Mouse (Mus musculus) E14TG2a.4 (cell line): ENCODE measurements around the gene Srpx.

Source experiments
- CTCF ChIP-seq: conservative IDR thresholded peaks from 2 replicates; pipeline ENCODE4 v1.5.1; 2014; ENCODE audit warnings: low read length
- POU5F1 ChIP-seq: IDR thresholded peaks from 2 replicates; pipeline ENCODE4 v1.6.1; 2014; ENCODE audit warnings: low read length, borderline replicate concordance

DNA sequence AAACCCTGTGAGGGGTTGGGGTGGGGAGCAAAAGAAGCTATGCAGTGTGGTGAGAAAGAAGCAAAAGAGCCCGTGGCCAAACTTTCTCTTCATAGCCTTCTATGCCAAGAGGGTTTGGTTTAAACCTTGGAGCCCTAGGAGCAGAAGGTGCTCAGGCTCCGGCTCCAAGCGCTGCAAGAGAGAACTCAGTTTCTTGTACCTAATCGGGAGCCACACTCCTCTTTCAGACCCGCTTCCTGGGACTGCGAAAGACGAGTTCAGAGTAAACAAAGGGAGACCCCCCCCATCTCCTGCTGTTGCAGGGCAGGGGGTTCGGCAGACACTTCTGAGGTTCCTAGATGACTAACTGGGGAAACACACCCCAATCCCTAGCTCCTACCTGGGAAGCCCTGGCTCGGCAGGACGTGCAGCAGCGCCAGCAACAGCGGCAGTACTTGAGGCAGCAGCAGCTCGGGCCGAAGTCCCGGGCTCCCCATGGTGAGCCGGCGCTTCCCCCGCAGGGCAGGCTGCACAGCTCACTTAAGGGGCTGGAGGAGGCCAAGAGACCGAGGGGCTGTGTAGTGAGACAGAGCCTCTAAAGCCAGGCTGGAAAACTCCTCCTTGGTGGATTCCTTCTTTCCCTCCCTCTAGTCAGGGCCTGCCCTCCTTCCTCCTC, at the start of gene Srpx:
- TF ChIP-seq CTCF: no peak
- no peak for TF ChIP-seq POU5F1
